Mouse (Mus musculus): ENCODE measurements around the gene Ikzf3.

Ikzf3 gene

GRCm38 (mm10) chr11:98568326-98568725 lies 22.5 kb upstream of the Ikzf3 start:
- in situ Hi-C loops (cut with MboI), result no loop called here

- in situ Hi-C loops (cut with MboI), result no loop called here
Observed at GRCm38 (mm10) chr11:98563921-98564414, 18.1 kb upstream of the Ikzf3 start.

GRCm38 (mm10) chr11:98563025-98563424 lies 17.2 kb upstream of the Ikzf3 start:
- in situ Hi-C loops (cut with MboI), result no loop called here

DNA sequence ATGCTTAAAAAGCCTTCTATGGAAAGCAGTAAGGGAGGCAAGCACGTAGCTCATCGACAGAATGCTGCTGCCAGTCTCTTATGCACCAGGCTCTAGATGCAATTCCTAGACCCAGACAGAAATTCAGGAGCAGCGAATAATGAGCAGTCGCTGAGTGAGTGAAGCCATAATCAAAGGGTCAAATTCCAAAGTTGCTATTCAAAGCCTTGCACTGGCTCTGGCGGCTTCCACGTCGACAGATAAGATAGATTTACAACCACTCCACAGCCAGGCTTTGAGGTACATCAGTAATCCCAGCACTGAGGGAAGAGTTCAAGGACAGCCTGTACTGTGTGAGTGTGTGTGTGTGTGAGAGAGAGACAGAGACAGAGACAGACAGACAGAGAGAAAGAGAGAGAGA lies 15.1 kb upstream of the Ikzf3 start:
- in situ Hi-C loops (cut with MboI), result no loop called here

DNA sequence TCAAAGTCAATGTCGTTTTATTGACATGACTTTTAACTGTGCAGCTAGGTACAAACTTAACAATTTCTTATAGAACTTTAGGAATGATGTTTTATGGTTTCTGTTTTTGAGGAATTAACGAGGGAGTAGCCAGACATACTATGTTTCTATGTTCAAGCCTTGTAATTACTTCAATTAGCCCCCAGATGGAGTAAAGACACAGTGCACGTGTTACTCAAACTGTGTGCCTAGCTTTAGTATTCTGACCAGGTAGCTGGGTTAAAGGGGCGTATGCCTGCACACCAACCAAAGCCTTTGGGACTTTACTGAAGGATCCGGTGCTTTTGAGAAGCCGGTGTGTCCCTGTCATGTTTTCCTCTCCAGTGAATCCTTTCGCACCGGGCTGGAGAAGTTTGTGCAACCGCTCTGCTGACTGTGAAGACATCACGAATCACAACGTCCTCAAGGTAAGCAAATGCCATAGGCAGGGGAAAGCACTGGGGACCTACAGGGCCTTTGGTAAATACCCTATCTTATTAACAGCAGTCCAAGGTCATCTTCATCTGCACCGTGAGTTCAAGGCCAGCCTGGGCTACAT lies 9.4 kb upstream of the Ikzf3 start:
- in situ Hi-C loops (cut with MboI), result no loop called here

DNA sequence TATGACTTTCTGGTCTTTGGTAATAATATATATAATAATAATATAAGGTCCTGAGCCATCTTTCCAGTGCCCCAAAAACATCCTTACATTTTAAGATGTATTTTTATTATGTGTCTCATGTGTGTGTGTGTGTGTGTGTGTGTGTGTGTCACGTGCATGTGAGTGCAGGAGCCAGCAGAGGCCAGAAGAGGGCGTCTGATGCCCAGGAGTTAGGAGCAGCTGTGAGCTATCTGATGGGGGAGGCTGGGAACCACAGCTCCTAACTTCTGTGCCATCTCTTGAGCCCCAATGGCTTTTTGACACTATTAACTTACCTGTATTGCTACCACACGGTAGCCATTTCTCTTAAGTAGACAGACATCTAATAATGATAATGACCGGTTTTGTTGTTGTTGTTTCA lies 8.1 kb upstream of the Ikzf3 start:
- in situ Hi-C loops (cut with MboI), result no loop called here

GRCm38 (mm10) chr11:98550975-98551828 lies 5.4 kb upstream of the Ikzf3 start, which contains the start of gene Zpbp2:
Zpbp2 (plus strand) TSS chr11:98551097.
- in situ Hi-C loops (cut with MboI), result no loop called here

GRCm38 (mm10) chr11:98550311-98550974 lies 4.6 kb upstream of the Ikzf3 start:
- in situ Hi-C loops (cut with MboI), result no loop called here

- in situ Hi-C loops (cut with MboI), result loop anchor here (5.0 kb wide), 1 partner anchor 87 kb away; no protein-coding TSS in a partner anchor
Observed at GRCm38 (mm10) chr11:98549363-98549762, 3.5 kb upstream of the Ikzf3 start.

DNA sequence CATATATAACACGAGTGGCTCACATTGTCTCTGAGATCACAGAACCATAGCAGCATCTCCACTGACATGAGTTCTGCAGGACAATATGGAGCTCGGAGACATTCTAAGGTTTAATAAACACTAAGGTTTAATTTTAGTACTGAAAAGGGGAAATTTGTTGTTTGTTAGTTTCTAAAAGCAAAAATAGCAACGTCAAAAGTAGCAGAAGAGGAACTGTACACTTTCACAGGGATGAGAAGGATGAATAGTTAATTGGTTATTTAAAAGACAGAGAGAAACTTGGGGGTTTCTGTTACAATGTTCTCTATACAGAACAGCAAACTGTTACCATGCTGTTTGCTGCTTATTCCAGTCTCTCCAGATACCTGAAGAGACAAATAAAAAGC lies 1.5 kb upstream of the Ikzf3 start:
- in situ Hi-C loops (cut with MboI), result loop anchor here (5.0 kb wide), 1 partner anchor 85 kb away; no protein-coding TSS in a partner anchor

GRCm38 (mm10) chr11:98546529-98547307 lies 887 bp upstream of the Ikzf3 start:
- in situ Hi-C loops (cut with MboI), result loop anchor here (5.0 kb wide), 1 partner anchor 84 kb away; no protein-coding TSS in a partner anchor

GRCm38 (mm10) chr11:98544890-98545677 lies 747 bp downstream of the Ikzf3 start:
- in situ Hi-C loops (cut with MboI), result loop anchor here (5.0 kb wide), 1 partner anchor 83 kb away; no protein-coding TSS in a partner anchor

DNA sequence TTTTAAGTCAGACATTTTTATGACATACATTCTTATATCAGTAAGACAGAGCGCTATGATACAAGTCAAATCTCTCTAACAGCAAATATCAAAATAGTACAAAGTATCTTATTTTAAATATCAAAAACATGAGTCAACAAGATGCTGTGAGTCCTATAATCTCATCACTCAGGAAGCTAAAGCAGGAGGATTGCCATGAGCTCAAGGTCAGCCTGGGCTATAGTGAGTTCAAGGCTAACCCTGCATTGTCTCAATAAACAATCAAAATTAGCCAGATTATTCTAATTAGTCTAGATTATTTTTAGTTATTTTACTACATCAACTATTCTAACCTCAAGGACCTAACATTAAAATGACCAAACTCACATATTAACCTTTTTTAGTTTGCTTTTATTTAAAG lies 2.4 kb downstream of the Ikzf3 start:
- in situ Hi-C loops (cut with MboI), result no loop called here

GRCm38 (mm10) chr11:98542553-98542952 lies 3.3 kb downstream of the Ikzf3 start:
- in situ Hi-C loops (cut with MboI), result no loop called here

DNA sequence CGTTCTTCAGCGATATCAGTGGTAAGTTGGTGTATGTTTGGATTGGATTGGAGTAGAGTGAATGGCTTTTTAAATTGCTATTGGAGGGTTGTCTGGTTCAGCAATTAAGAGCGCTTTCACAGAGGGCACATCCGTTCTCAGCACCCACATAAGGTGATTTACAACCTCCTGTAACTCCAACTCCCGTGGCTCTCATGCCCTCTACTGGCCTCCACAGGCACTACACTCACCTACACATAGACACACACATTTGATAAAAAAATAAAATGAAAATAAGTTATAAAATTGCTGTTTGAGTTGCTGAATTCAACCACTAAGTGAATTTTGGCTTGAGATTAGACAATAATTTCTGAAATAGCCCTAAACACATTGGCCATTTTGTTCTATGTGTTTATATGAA lies 5.5 kb downstream of the Ikzf3 start:
- in situ Hi-C loops (cut with MboI), result no loop called here

GRCm38 (mm10) chr11:98537480-98538034 lies 8.3 kb downstream of the Ikzf3 start:
- in situ Hi-C loops (cut with MboI), result no loop called here

GRCm38 (mm10) chr11:98526824-98527461 lies 18.9 kb downstream of the Ikzf3 start:
- in situ Hi-C loops (cut with MboI), result no loop called here

- in situ Hi-C loops (cut with MboI), result no loop called here
Observed at GRCm38 (mm10) chr11:98525140-98525539, 20.7 kb downstream of the Ikzf3 start.

GRCm38 (mm10) chr11:98520468-98520867 lies 25.4 kb downstream of the Ikzf3 start:
- in situ Hi-C loops (cut with MboI), result no loop called here

DNA sequence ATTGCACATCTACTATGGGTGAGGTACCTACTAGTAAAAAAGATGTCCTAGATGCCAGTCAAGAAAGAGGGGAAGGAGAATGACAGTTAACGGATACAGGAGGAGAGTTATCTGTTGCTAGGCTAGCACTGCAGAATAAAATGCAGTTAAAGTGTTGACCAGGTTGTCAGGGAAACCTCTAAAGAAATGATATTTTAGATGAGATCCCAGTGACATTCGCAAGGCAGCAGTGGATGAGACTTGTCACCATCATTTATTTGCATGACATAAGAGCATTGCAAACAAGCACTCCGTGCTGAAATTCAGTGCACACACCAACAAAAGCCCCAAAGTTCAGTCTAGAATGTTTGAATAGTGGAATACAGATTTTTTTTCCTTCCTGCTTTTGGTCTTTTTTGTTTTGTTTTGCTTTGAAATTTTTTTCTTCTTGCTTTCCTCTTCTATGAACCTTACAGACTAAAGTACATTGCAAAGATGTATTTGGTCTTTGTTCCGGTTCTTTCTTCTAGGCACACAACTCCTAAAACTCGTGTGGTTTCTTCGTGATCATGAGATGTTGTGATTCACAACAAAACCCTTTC lies 32.4 kb downstream of the Ikzf3 start:
- in situ Hi-C loops (cut with MboI), result no loop called here

Measured in mature B cell (primary cell).